Mouse (Mus musculus) naive thymus-derived CD4-positive, alpha-beta T cell, adult 5 months (primary cell): Measurements from ENCODE around the gene Cenpu. TPM values are rescaled to one million over a fixed set of nuclear protein-coding genes. Genes with fewer than 3 reads are reported as not detected.

Experiments used
- polyA plus RNA-seq: library from polyadenylated mRNA; unstranded; fragments of 100-300 nt; shearing (Covaris generic); gene quantifications from one replicate; pipeline ENCODE4 v1.2.1, GENCODE M21; 2017

Gene Cenpu
- polyA plus RNA-seq: 2.4 TPM

DNA sequence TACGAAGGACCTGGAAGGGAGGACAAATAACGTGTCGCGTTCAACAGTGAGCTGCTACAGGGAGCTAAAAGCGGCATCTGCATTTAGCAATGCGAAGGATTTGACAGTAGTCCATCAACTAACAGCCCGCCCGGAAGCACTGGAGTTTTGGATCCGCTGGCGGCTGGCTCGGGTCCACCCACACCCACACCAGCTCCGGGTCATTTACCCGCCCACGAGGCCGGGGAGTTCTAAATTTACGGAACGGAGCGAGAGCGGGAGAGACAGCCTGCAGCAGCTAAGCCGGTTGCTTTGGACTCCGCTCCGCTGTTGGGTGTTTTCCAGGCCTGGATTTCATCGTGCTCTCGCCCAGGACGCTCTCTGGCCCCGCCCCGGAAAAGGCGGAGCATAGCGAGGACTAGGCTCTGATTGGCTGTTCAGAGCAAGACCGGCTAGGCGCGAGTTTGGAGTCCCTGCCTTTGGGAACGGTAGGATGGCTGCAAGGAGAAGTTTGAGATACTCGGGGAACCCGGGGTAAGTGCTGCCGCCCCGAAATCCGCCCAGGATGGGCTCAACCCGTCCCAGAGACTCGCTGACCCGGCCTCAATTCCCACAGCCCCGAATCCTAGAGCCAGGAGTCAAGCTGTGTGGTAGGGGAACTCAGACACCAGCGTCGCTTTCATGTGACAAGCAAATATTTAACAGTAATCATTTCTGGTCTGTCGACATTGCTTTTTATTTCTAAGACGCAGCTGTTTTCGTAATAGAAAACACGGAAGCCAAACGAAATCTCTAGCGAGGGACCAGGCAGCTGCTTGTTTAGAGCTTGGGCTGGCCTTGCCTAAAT is at the start of gene Cenpu:
Gene Cenpu, plus strand, starts transcription at position 414 of the 826 bp plus-strand sequence.

GRCm38 (mm10) chr8:46616879-46617689 is 65.3 kb downstream of the Cenpu start, which contains the start of the genes Primpol and Casp3:
Primpol (minus strand) TSS chr8:46617212.
Casp3 (plus strand) TSS chr8:46617291.

Other genes starting within 250 kb of the Cenpu start
- gene Acsl1, start 81.0 kb upstream of the Cenpu start, polyA plus RNA-seq: 22.1 TPM
- 22.9 TPM for gene Primpol, start 65.2 kb downstream of the Cenpu start, polyA plus RNA-seq
- gene Casp3, start 65.3 kb downstream of the Cenpu start, polyA plus RNA-seq: 15.4 TPM
- 115 TPM for gene Irf2, start 187.7 kb downstream of the Cenpu start, polyA plus RNA-seq